8 mouse cellular contexts compared by ENCODE assay signal in genomic region chr13:83729331-83730009, GRCm38 (mm10).
A peak's percentile ranks its signal among the peaks of the same experiment; 100 is the strongest.
DNase-seq lines count a peak whose midpoint lies in the region; ATAC-seq lines count a peak whose summit lies in the region.

No protein-coding gene starts in this region.

- peak; percentile 86 for DNase-seq in Muller cell, postnatal 12 days (ENCODE audit: inconsistent ontology term)
- peak; percentile 89 for DNase-seq in embryo, embryonic 10.5 days (ENCODE audit: low spot score)
- peak; percentile 70 to 78 for DNase-seq in layer of hippocampus, postnatal 10 days (ENCODE audit: low spot score in 2 of 2)
- DNase-seq in neural tube, embryonic 10.5 days (ENCODE audit: extremely low spot score, low spot score), result peak; percentile 80
- no peak for DNase-seq in ovary, adult 18-20 months (ENCODE audit: low spot score)
- DNase-seq in testis, postnatal 14 days (ENCODE audit: low spot score), result no peak

- no peaks in the 10 kb centered on the region for H3K9me3 ChIP-seq in hindbrain, embryonic 13.5 days

- peak overlapping the region; percentile 79 for H3K4me3 ChIP-seq in hindbrain, embryonic 13.5 days

- peak overlapping the region; percentile 100 for H3K9ac ChIP-seq in hindbrain, embryonic 13.5 days

- H3K4me2 ChIP-seq in hindbrain, embryonic 13.5 days, result peak overlapping the region; percentile 72

- ATAC-seq in CD4-positive, CD25-positive, alpha-beta regulatory T cell, adult 4 months, result peak; percentile 30
- peak; percentile 11 for ATAC-seq in hindbrain, embryonic 13.5 days (ENCODE audit: low FRiP score)

- peak overlapping the region; percentile 100 for H3K27ac ChIP-seq in hindbrain, embryonic 13.5 days

- H3K27me3 ChIP-seq in hindbrain, embryonic 13.5 days, result no peaks in the 10 kb centered on the region

- H3K4me1 ChIP-seq in hindbrain, embryonic 13.5 days (replicated peaks), result no peaks in the 10 kb centered on the region

- WGBS in hindbrain, embryonic 13.5 days, result under 1% methylated on average over 33 of the region's 33 CpGs

- 0 out of 2 replicates have a peak, but pooled peaks cover 2% of the 10 kb centered on the region for H3K36me3 ChIP-seq in hindbrain, embryonic 13.5 days

Comparison
In these comparisons a context has a peak if more than half of its experiments do, and no peak if none do; other contexts are left out.
1. DNase-seq: peak in Muller cell, postnatal 12 days (single experiment), embryo, embryonic 10.5 days (single experiment), layer of hippocampus, postnatal 10 days (2 of 2) and neural tube, embryonic 10.5 days (single experiment); none in ovary, adult 18-20 months (single experiment) and testis, postnatal 14 days (single experiment).